Mouse (Mus musculus) liver, postnatal 0 days (tissue): ENCODE measurements at regions not wholly inside any gene's neighbourhood (a gene's known extent, or its start where the extent isn't known, plus 50 kb on each side); places are given as distances from the start of the nearest gene placed in this dataset.

Source experiments
- ATAC-seq: fragments of 200-750 bp; cut with Nextera tagmentation; 2 replicates; pipeline ENCODE4 v1.8.0; 2017; ENCODE audit warnings: mild to moderate bottlenecking, moderate library complexity
- DNase-seq: peaks from one replicate; pipeline ENCODE4 v3.0.0-alpha.2; 2016
- H3K27ac ChIP-seq: fragments of 300-500 bp; sonication (generic); 2 replicates; pipeline ENCODE4 v1.5.1; 2014; ENCODE audit warnings: antibody characterized with exemption, moderate library complexity, mild to moderate bottlenecking, low read depth
- H3K27me3 ChIP-seq: fragments of 300-500 bp; sonication (generic); 2 replicates; pipeline ENCODE4 v1.6.1; 2014; ENCODE audit warnings: low read length, control low read depth, mixed read lengths; ENCODE audit not compliant: insufficient read depth
- H3K36me3 ChIP-seq: fragments of 300-500 bp; sonication (generic); replicated peaks from 2 replicates; pipeline ENCODE4 v1.6.1; 2014; ENCODE audit warnings: mild to moderate bottlenecking, control low read depth, low read length, moderate library complexity, mixed read lengths; ENCODE audit not compliant: insufficient read depth
- H3K4me1 ChIP-seq: fragments of 300-500 bp; sonication (generic); 2 replicates; pipeline ENCODE4 v1.6.1; 2014; ENCODE audit warnings: antibody characterized with exemption, mild to moderate bottlenecking, control low read depth; ENCODE audit not compliant: insufficient read depth
- H3K4me2 ChIP-seq: fragments of 300-500 bp; sonication (generic); 2 replicates; pipeline ENCODE4 v1.6.1; 2014; ENCODE audit warnings: low read depth, mild to moderate bottlenecking, low read length, moderate library complexity, mixed read lengths
- H3K4me3 ChIP-seq: fragments of 300-500 bp; sonication (generic); 2 replicates; pipeline ENCODE4 v1.5.1; 2014; ENCODE audit warnings: low read depth, low read length
- H3K9ac ChIP-seq: fragments of 300-500 bp; sonication (generic); replicated peaks from 2 replicates; pipeline ENCODE4 v1.6.1; 2014; ENCODE audit warnings: mild to moderate bottlenecking, moderate library complexity
- H3K9me3 ChIP-seq: fragments of 300-500 bp; sonication (generic); 2 replicates; pipeline ENCODE4 v1.6.1; 2016; ENCODE audit warnings: mild to moderate bottlenecking, control low read depth, low read length, mixed read lengths
- CTCF ChIP-seq: sonication (generic); IDR thresholded peaks from 2 replicates; pipeline ENCODE4 v1.5.1; 2016; ENCODE audit warnings: antibody characterized with exemption, low read depth
- EP300 ChIP-seq: IDR thresholded peaks from 2 replicates; pipeline ENCODE4 v1.6.1; 2016; ENCODE audit warnings: antibody characterized with exemption, low read depth, mild to moderate bottlenecking
- WGBS: fragments of 180-500 bp; shearing (Covaris S2); extraction: QIAGEN DNeasy Blood & Tissue Kit; methylation state at CpG from one replicate; pipeline ENCODE4 v1.1.7; 2014; ENCODE audit not compliant: insufficient replicate concordance; 5-methylcytosine and 5-hydroxymethylcytosine counted together

DNA sequence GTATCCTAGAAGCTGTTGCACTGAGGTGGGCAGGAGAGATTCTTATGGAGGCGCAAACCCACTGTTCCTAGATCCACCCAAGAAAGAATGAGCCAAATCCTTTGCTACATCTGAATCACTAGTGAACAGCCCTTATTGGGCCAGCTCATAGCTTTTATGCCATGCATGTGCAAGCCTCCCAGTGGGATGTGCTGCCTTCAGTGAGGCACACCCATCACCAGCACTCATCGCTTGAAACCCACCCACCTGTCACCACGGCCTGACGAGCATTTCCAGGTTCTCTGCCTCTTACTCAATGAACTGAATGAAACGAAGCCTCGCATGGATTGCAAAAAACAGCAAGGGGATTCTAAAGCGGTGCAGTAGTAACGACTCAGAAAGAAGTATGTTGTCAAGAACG, 98.3 kb upstream of the Zmiz1 start:
- 73% methylated on average over 9 of the region's 9 CpGs for WGBS
- Histone ChIP-seq H3K27ac (no peak overlapping the region), H3K9ac (no peak overlapping the region), H3K4me2 (no peak overlapping the region), H3K27me3 (no peaks in the 10 kb centered on the region), H3K36me3 (no peaks in the 10 kb centered on the region), H3K4me3 (no peak overlapping the region), H3K4me1 (no peaks in the 10 kb centered on the region), H3K9me3 (no peaks in the 10 kb centered on the region)
- DNase-seq: no peak
- TF ChIP-seq CTCF (no peak), EP300 (no peak)
- ATAC-seq: no peak

DNA sequence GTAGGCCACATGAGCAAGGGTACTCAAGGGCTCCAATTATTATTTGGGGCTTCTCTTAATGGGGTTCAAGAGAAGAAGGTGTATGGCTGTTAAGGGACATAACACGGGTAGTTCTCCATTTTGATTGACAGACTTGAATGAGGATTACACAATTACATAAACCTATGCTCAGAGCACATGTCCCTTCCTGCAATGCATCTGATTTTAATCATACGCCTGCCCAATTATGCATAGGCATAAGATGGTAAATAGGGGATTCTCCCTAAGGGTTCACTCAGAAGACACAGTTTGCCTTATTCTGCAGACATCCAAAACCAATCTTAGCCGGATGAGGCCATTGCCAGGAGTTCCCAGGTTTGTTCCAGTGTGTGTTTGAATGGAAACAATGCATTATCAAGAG, 97.9 kb upstream of the Zmiz1 start:
- no peak for ATAC-seq
- no peak for DNase-seq
- no peak for TF ChIP-seq EP300
- TF ChIP-seq CTCF: no peak
- no peak overlapping the region for H3K4me3 ChIP-seq
- H3K4me2 ChIP-seq: no peak overlapping the region
- no peak overlapping the region for H3K27ac ChIP-seq
- no peak overlapping the region for H3K9ac ChIP-seq
- H3K4me1 ChIP-seq: peaks cover 1% of the 10 kb centered on the region; the same call in 1 of the 2 replicates
- no peaks in the 10 kb centered on the region for H3K27me3 ChIP-seq
- no peaks in the 10 kb centered on the region for H3K36me3 ChIP-seq
- H3K9me3 ChIP-seq: no peaks in the 10 kb centered on the region
- WGBS: 65% methylated on average over 3 of the region's 3 CpGs

DNA sequence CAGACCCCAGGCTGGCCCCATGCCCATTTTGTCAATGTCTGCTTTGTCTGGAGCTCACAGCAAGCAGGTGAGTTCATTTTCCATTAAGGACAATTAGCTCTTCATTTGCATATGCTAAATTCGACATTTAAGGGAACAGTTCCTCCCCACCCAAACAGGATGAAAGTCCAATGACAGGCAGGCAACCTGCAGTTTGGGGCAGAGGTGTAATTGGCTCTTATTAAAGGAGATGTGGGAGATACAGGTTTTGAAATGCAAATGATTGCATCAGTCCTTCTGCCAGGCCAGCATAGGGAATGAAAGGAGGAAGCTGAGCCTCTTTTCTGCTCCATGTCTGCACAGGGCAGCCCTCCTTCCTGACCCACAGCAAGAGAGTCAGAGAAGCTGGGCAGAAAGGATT, 96.2 kb upstream of the Zmiz1 start:
- Histone ChIP-seq H3K27me3 (no peaks in the 10 kb centered on the region), H3K27ac (no peak overlapping the region), H3K4me3 (no peak overlapping the region), H3K36me3 (no peaks in the 10 kb centered on the region), H3K9me3 (no peaks in the 10 kb centered on the region), H3K4me2 (no peak overlapping the region), H3K4me1 (peaks cover 2% of the 10 kb centered on the region; the same call in 1 of the 2 replicates), H3K9ac (no peak overlapping the region)
- ATAC-seq (no peak), DNase-seq (no peak)
- TF ChIP-seq CTCF (no peak), EP300 (no peak)
- 16% methylated on average over 1 of the region's 1 CpGs for WGBS

DNA sequence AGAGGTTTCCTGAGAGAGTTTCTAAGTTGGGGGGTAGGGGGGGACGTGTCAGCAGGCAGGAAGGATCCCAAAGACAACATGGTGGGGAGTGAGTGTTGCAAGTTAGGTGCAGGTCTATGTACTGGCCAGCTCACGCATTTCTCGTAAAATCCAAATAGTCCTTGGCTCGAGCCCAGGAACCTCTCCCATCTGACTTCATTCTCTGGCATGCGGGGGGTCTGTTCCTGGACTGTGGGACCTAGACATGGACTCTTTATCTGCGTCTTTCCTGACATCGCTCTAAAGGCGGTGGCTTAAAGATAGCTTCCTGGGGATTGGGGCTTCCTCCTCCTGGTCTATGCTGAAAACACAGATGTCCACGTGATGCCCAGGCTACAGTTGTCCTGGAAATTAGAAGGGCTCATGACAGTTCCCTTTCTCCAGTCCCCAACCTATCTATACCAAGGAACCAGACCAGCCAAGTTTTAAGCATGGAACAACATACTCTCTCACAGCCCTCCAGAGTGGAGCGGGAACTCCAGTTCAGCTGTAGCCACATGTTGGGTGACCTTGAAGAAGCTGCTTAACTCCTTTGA, 93.7 kb upstream of the Zmiz1 start:
- DNase-seq (no peak), ATAC-seq (0 out of 2 replicates have a peak, but pooled peaks have one; percentile 17)
- no peak overlapping the region for H3K4me2 ChIP-seq
- WGBS: 58% methylated on average over 10 of the region's 10 CpGs
- no peaks in the 10 kb centered on the region for H3K36me3 ChIP-seq
- no peak overlapping the region for H3K27ac ChIP-seq
- H3K4me3 ChIP-seq: no peak overlapping the region
- H3K27me3 ChIP-seq: no peaks in the 10 kb centered on the region
- peaks cover 2% of the 10 kb centered on the region; the same call in 1 of the 2 replicates for H3K4me1 ChIP-seq
- no peak overlapping the region for H3K9ac ChIP-seq
- TF ChIP-seq EP300: peak; percentile 30; the same call in 1 of the 2 replicates
- no peak for TF ChIP-seq CTCF
- H3K9me3 ChIP-seq: no peaks in the 10 kb centered on the region

DNA sequence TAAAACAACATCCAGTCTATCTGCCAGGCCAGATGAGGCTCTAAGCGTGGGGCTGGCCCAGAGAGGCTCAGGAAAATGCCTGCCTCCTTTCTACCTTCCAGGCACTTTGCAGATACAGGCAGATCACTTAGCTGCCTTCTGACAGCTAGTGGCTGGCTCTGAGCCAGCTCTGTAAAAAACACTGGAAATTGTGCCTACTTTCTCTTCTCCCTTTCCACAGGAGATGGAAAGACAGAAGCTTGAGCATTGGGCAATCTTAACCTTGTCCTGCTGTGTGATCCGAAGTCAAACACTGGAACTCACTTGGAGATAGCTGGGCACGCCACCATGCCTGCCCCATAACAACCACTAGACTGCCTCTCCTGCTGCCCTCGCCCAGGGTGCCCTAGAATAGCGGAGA, 93.0 kb upstream of the Zmiz1 start:
- TF ChIP-seq EP300 (no peak), CTCF (no peak)
- Histone ChIP-seq H3K4me1 (peaks cover 2% of the 10 kb centered on the region; the same call in 1 of the 2 replicates), H3K27me3 (no peaks in the 10 kb centered on the region), H3K4me3 (no peak overlapping the region), H3K4me2 (no peak overlapping the region), H3K9me3 (no peaks in the 10 kb centered on the region), H3K36me3 (no peaks in the 10 kb centered on the region), H3K27ac (no peak overlapping the region), H3K9ac (no peak overlapping the region)
- no peak for ATAC-seq
- no peak for DNase-seq
- WGBS: 73% methylated on average over 5 of the region's 5 CpGs

DNA sequence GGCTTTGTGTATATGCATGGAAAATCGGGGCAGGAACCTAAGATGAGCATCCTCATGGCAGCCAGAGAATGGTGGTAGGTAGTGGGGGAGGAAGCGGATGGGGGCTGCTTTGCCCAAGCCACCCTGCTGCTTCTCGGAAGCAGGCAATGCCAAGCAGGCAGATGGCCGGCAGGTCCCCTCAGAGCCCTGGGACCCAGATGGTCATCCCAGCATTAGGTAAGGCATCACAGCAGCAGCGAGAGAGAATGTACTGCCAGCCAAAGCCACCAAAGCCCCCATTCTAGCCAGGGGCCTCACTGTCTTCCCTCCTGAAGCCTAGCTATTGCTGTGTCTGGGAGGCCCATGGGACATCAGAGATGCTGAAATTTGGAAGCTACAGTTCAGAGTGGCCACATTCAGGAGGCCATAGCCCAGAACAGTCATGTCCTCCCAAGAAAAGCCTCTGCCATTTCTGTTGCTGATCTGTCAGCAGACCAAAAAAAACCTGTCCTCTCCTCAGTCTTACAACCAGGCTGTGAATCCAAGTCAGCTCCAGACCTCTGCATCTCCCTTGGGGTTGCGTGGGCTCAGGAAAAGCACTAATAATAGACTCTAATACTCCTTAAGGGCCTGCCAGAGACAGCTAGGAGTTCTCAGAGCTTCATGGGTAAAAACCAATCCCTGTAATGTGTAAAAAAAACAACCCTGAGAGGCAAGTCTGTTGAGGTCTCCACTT, 88.5 kb upstream of the Zmiz1 start:
- Histone ChIP-seq H3K9ac (no peak overlapping the region), H3K4me2 (no peak overlapping the region), H3K4me1 (peaks cover 2% of the 10 kb centered on the region; the same call in 1 of the 2 replicates), H3K27ac (no peak overlapping the region), H3K27me3 (no peaks in the 10 kb centered on the region), H3K4me3 (no peak overlapping the region), H3K36me3 (no peaks in the 10 kb centered on the region), H3K9me3 (no peaks in the 10 kb centered on the region)
- TF ChIP-seq CTCF: no peak
- DNase-seq: no peak
- no peak for ATAC-seq
- WGBS: 71% methylated on average over 6 of the region's 6 CpGs
